Mouse (Mus musculus) frontal cortex, postnatal 10 days (tissue): ENCODE measurements around the gene Tmprss3.

Experiments
- DNase-seq, 2 experiments: peaks; one replicate each; pipeline ENCODE4 v3.0.0; 2022; ENCODE audit warnings: low spot score in 2 of 2, mixed read lengths in 1 of 2

Tmprss3 gene

DNA sequence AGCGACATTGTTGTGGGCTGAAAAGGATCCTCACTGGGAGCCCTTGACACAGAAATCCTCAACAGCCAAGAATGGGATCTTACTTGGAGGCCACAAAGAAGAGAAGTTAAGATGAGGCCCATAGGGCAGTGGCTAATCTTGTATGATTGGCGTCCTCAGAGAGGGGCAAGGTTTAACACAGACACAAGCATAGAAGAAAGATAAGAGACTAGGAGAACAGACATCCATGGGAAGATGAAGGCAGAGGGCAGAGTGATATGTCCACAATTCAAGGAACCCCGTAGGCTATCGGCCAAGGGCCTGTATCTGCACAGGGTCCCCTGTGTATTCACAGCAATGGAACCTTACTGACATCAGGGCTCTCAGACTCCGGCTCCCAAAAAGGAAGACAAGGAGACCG is 3.6 kb downstream of the Tmprss3 start:
- no peak for DNase-seq

DNA sequence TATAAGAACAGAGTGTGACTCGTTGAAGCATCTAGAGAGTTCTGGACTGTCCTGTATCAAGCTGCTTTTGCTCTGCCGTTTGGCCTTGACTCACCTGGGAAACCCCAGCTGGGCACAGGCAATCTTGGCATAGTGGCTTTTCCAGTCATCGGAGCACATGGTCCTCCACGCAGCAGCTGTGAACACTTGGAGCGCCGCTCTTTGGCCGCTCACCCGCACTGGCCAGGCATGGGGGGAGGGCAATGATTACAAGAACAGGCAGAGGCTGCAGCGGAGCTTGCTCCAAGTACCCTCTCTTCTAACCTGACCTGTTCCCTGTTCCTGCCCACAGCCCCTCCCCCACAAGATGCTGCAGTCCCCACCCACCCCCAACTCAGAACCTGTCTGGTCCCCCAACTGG is 5.4 kb downstream of the Tmprss3 start:
- DNase-seq, result no peak

GRCm38 (mm10) chr17:31192663-31193062 is 6.1 kb downstream of the Tmprss3 start:
- DNase-seq, result no peak

DNA sequence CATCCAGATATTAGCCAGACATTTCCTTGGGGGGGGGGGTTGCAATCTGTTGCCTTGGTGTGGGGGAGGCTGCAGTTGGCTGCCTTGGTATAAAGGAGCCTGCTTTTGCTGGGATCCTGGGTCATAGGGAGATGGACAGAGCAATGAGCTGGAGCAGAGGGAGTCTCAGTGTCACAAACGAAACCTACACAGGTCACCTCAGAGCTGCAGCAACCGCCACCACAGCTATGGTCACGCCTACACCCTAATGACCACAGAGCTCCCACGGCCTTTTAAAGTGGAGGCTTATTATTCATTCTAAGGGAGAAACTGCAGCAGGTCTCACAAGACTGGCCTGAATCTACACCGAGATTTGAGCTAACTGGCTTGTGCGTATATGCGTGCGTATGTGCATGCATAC is 7.0 kb downstream of the Tmprss3 start:
- DNase-seq, result no peak

DNA sequence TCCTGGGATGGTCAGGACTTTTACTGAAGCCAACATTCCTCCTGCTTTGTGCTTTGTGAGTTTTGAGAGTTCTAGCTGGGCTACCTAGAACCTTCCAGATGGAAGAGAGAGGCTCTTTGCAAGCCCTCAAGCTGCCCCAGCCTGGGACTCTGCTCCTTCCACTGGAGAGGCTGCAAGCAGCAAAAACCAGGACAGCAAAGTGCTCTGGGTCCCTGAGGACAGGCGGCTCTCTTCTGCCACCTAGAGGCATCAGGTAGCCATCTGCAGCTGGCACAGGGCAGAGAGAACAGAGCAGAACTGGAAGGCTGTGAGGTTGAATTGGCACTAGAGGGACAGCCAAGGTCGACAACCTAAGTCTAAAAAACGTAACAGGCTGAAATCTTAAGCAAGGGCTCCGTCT is 11.4 kb downstream of the Tmprss3 start:
- DNase-seq, result peak; percentile 22 to 67

DNA sequence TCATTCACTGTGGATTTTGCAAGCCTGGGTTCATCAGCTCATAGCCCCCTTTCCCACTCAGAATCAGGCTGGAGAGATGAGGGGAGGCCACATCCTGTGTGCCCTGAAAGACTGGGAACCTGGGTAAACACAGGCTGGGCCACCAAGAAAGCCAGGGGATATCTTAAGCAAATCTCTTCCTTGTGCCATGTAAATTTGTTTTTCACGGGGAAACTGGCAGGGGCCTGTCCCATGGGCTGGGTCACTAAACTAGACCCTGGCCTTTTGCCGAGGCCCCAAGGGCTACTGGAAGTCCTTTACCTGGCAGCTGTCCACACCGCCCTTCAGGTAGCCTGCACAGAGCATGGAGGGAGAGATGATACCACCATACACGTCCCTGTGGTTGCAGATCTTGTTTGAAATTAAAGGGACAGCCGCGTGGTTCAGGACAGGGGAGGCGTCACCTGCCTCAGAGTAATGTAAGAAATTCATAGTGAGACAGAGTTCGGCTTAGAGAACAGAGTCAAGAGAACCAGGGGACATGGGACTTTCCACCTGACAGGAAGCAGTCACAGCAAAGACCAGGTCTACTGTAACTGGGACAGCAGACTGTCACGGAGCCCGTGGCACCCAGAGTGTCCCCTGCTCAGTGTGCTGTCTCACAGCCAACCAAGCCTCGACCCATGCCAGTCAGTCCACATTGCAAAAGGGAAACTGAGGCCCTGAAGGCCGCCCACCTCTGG is 14.3 kb downstream of the Tmprss3 start:
- no peak for DNase-seq

- DNase-seq, result peak in 1 of 2 experiments; percentile 10
These were observed 15.4 kb downstream of the Tmprss3 start for GRCm38 (mm10) chr17:31183180-31183974.

- DNase-seq, result no peak
These were observed 17.3 kb downstream of the Tmprss3 start for GRCm38 (mm10) chr17:31181490-31181889.

- DNase-seq, result no peak
These were observed 22.5 kb downstream of the Tmprss3 start for GRCm38 (mm10) chr17:31176321-31176720.

DNA sequence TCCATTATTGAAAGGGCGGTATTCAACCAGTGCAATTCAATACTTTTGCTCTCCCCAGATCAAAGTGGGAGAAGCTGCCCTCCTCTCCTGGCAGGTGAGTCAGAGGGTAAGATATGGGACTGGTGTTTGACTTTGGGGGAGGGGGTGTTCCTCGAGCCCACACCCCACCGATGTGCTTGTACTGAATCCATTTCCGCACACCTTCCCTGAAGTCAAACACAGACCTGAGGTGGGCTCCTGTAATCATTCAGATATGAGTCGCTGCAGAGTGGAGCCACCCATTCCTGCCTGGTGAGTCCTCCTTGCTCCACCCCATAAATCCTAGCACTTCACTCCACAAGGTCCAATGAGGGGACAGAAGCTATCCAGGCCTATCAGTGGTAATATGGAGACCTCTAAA is 29.0 kb downstream of the Tmprss3 start:
- DNase-seq, result no peak

GRCm38 (mm10) chr17:31165127-31165526 is 33.6 kb downstream of the Tmprss3 start, which contains the start of gene Tff1:
Tff1 (minus strand) TSS chr17:31165277.
- no peak for DNase-seq

- DNase-seq, result no peak
These were observed 35.0 kb downstream of the Tmprss3 start for GRCm38 (mm10) chr17:31163821-31164220.

- DNase-seq, result no peak
These were observed 36.2 kb downstream of the Tmprss3 start for GRCm38 (mm10) chr17:31162607-31163006.

GRCm38 (mm10) chr17:31160291-31160690 is 38.5 kb downstream of the Tmprss3 start:
- DNase-seq, result no peak

GRCm38 (mm10) chr17:31157921-31158320 is 40.9 kb downstream of the Tmprss3 start:
- no peak for DNase-seq

DNA sequence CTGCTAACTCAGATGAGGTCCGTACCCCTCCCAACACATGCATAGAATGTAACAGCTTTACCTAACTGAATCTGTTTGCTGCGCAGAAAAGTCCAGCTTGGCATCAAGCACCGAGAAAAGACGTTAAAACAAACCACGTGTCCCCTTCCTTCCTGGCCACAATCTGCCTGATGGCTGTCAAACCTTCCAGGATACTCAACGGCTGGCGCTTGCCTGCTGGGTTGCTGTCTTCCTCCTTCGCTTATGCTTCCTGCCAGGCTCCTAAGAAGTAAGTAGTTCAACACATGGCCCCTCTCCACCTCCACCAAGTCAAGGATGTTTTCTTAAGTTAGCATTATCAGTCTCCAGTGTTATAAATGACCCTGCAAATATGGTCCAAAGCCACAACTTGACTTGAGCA is 45.0 kb downstream of the Tmprss3 start:
- DNase-seq, result no peak

DNA sequence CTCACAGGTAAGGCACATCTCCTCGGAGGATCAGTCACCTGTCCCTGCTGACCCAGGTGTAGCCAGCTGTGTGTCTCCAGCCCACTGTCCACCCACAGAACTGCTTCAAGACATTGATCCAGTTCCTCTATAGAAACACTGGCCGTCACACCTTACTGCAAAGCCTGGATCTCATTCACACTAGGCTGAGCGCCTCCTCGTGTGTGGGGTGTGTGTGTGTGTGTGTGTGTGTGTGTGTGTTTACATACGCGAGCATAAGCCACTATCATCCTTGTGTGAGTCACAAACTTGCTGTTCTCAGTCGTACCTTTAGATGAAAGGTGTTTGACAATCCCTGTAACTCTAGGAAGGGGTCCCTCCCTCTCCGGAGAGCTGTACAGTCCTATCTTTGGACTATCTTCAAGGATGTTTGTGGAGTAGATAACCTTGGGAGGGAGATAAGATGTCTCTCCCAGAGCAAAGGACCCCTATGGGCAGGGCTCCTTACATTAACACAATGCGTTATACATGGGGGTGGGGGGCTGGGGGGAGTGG is 45.7 kb downstream of the Tmprss3 start:
- no peak for DNase-seq

DNA sequence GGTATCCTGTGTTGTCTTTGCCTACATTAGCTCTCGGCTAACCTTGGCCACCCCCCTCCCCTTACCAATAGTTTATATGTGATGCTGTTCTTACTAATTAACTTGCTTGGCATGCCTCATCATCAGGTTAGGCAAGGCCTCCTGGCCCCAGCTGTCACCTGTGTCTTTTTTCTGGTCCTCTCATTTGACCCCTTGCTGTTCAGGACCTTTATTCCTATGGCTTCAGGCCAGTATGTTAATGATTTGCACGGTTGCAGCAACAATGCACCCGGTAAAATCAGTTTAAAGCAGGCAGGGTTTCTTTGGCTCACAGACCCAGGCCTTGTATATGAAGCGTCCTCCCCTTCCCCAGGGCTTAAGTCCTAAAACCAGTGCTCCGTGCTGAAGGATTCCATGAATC is 46.3 kb downstream of the Tmprss3 start:
- DNase-seq, result no peak

- no peak for DNase-seq
These were observed 52.8 kb downstream of the Tmprss3 start for GRCm38 (mm10) chr17:31145998-31146397.

GRCm38 (mm10) chr17:31144040-31145037 is 54.4 kb downstream of the Tmprss3 start, which contains the start of gene Tff2:
Tff2 (minus strand) TSS chr17:31144282.
- DNase-seq, result no peak

DNA sequence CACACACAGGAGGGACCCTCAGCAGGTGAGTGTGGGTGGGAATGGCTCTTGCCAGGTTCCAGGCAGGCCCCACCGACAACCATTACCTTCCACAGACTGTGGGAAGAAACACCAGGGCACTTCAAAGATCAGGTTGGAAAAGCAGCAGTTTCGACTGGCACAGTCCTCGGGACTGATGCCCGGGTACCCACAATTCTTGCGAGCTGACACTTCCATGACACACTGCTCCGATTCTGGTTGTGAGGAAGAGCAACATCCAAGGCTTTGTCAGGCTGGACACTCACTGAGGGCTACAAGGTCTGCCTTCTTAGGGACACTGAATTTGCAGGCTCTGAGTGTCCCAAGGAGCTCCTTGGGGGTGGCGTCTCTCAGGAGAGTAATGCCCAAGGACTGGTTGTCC is 56.7 kb downstream of the Tmprss3 start:
- DNase-seq, result no peak
